Mouse (Mus musculus): Measurements from ENCODE around the gene Ndufc2. TPM values are rescaled to one million over a fixed set of nuclear protein-coding genes. Genes with fewer than 3 reads are reported as not detected.
A peak's percentile ranks its signal among the peaks of the same experiment; 100 is the strongest.
"Not testable (repeated sequence)": the region's sequence is repeated elsewhere in the genome, so short reads cannot be mapped to it uniquely, and the experiment has no call there.

Ndufc2 gene
- polyA plus RNA-seq, 1 experiment from 2014 or later = 384 TPM

DNA sequence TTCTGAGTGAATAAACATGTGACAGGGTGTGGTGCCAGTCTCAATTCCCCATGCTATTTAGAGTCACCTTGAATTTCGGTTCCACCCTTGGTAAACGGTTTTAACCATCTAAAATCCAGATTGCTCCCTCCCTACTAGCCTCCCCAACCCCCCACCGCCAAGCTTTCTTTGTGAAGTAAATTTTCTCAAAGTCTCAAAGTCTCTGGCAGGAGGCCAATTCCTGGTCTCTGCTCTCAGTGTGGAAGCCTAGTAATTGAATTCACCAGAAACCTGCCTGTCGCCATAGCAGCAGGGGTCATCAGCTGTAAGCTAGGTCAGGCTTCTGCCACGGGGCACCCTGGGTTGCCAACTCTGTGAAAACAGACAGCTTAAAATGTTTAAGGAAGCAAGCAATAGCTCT, 29.9 kb downstream of the Ndufc2 start:
- Histone ChIP-seq H3K9ac (replicated peaks) (0 out of 2 replicates have a peak overlapping the region, but pooled peaks have one; percentile 34), H3K27ac (peak overlapping the region; percentile 82), H3K9me3 (no peaks in the 10 kb centered on the region), H3K4me1 (replicated peaks) (peaks cover 25% of the 10 kb centered on the region), H3K27me3 (no peaks in the 10 kb centered on the region), H3K4me3 (replicated peaks) (no peak overlapping the region), H3K36me3 (no peaks in the 10 kb centered on the region), H3K4me2 (peak overlapping the region; percentile 24)
- ATAC-seq (ENCODE audit: insufficient number of reproducible peaks, insufficient read depth, low FRiP score, low TSS enrichment, low read depth) = peak; percentile 86
- under 1% methylated on average over 5 of the region's 5 CpGs for WGBS

DNA sequence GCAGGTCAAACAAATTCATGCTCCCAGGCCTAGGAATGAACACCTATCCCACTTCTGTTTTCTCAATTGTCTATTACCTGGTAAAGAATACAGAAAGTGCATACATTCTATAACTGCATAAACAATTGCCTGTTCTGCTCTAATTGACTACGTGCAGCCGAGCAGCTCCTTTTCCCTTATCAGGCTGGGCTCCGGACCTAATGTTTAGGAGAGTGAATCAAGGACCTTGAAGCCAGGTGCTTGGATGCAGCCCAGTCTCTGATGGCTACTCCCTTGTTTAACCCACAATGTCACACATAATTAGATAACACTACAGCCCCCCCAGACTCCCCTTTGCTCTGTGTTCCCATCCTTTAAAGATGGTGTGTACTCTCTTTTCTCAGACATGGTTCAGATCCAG, 33.7 kb downstream of the Ndufc2 start:
- not testable (repeated sequence) for H3K9me3 ChIP-seq; H3K9ac ChIP-seq (replicated peaks); H3K36me3 ChIP-seq; ATAC-seq (ENCODE audit: insufficient number of reproducible peaks, insufficient read depth, low FRiP score, low TSS enrichment, low read depth); H3K4me3 ChIP-seq (replicated peaks); H3K27ac ChIP-seq; H3K4me2 ChIP-seq; H3K27me3 ChIP-seq
- H3K4me1 ChIP-seq (replicated peaks) = peaks cover 28% of the 10 kb centered on the region
- 71% methylated on average over 3 of the region's 3 CpGs for WGBS

DNA sequence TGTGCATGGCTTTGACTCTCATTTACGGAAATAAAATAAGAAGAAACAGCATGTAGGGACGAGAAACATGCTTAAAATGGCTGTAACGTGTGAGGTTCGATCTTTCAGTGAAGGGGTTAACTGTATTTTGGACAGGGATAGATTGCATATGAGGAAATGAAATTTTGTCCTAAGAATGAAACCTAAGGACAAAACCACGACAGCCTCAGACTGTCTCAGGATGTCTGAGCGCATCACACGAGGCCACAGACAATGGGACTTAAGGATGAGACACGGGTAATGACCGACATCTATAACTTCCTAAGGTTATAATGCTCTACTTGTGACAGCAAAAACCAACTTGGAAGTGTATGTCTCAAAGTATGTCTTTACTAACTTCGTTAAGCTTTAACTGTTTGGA, 34.7 kb downstream of the Ndufc2 start:
- no peaks in the 10 kb centered on the region for H3K27me3 ChIP-seq
- no peak for ATAC-seq (ENCODE audit: insufficient number of reproducible peaks, insufficient read depth, low FRiP score, low TSS enrichment, low read depth)
- peaks cover 22% of the 10 kb centered on the region for H3K4me1 ChIP-seq (replicated peaks)
- H3K27ac ChIP-seq = no peak overlapping the region
- H3K36me3 ChIP-seq = no peaks in the 10 kb centered on the region
- no peak overlapping the region for H3K4me3 ChIP-seq (replicated peaks)
- 86% methylated on average over 10 of the region's 10 CpGs for WGBS
- H3K4me2 ChIP-seq = no peak overlapping the region
- no peak overlapping the region for H3K9ac ChIP-seq (replicated peaks)
- no peaks in the 10 kb centered on the region for H3K9me3 ChIP-seq

DNA sequence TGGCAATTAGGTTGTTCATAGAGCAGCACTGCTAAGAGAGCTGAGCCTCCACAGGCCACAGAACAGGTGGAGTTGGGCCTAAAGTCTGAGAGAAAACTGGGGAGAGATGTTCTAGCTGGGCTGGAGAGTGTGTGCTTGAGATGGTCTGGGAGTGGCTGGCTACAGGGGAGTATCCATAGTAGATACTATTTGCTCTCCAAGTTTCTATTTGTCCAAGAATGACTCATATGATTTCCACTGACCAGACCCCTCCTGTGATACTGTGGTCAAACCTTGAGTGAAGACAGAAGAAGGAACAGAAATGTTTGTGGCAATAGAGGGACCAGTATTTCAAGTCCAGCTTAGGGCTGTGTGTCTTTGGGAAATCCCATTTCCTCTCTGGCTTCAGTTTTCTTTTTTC, 39.2 kb downstream of the Ndufc2 start:
- ATAC-seq (ENCODE audit: insufficient number of reproducible peaks, insufficient read depth, low FRiP score, low TSS enrichment, low read depth) = no peak
- Histone ChIP-seq H3K4me1 (replicated peaks) (0 out of 2 replicates have a peak, but pooled peaks cover 11% of the 10 kb centered on the region), H3K27ac (no peak overlapping the region), H3K4me3 (replicated peaks) (no peak overlapping the region), H3K9ac (replicated peaks) (no peak overlapping the region), H3K36me3 (no peaks in the 10 kb centered on the region), H3K27me3 (no peaks in the 10 kb centered on the region), H3K9me3 (peaks cover 4% of the 10 kb centered on the region; the same call in 1 of the 2 replicates), H3K4me2 (no peak overlapping the region)

DNA sequence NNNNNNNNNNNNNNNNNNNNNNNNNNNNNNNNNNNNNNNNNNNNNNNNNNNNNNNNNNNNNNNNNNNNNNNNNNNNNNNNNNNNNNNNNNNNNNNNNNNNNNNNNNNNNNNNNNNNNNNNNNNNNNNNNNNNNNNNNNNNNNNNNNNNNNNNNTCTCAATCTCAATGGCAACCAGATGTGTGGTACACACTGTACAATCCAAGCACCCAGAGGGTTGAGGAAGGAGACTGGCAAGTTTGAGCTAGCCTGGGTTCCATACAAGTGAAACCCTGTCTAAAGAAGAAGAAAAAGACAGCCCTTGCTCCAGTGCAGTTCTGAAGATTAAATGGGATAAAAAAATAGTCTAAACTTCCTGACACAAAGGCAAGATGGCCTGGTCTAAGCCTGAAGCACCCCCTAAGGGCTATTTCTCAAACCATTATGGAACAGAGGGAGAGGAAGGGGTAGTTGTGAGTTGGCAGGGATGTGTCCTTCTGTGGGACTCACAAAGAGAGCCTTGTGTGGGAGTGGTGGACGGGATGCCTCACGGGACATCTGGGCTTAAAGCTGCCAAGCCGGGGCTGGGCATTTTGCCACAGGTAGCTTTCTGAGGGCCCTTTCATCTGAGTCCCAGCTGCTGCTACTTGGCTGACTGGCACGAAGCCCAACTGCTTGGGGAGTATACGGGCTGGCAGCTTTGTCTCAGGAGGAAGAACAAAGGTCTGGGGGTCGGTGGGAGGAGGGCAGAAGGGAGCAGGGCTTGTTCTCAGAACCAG, 46.5 kb downstream of the Ndufc2 start:
- Histone ChIP-seq H3K4me1 (replicated peaks) (no peaks in the 10 kb centered on the region), H3K27me3 (no peaks in the 10 kb centered on the region), H3K4me2 (no peak overlapping the region), H3K9me3 (peaks cover 6% of the 10 kb centered on the region; the same call in 1 of the 2 replicates), H3K9ac (replicated peaks) (no peak overlapping the region), H3K36me3 (no peaks in the 10 kb centered on the region), H3K27ac (peak overlapping the region; percentile 57), H3K4me3 (replicated peaks) (no peak overlapping the region)
- ATAC-seq (ENCODE audit: insufficient number of reproducible peaks, insufficient read depth, low FRiP score, low TSS enrichment, low read depth) = peak; percentile 79; the same call in 1 of the 2 replicates
- 57% methylated on average over 6 of the region's 6 CpGs for WGBS

DNA sequence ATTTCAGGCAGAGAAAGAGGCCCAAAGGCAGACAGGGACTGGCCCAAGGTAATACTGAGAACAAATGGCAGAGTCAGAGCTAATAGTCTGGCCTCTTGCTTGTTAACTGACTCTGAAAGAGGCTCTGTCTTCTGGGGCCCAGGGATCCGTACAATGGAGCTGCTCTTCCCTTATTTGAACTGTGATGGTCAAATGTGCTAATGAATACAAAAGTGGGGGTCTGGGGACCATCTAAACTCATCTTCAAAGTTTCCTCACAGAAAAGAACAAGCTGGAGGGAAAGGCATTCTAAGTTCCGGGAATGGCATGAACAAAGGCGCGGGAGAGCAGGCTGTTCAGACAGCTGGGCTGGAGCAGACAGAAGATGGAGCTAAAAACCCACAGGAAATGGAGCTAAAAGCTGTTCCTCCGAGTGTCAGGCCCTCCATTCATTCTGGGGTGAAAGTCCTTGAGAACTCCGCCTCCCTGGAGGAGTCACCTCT, 47.3 kb downstream of the Ndufc2 start:
- no peak for ATAC-seq (ENCODE audit: insufficient number of reproducible peaks, insufficient read depth, low FRiP score, low TSS enrichment, low read depth)
- Histone ChIP-seq H3K4me1 (replicated peaks) (no peaks in the 10 kb centered on the region), H3K27ac (peak overlapping the region; percentile 57)

DNA sequence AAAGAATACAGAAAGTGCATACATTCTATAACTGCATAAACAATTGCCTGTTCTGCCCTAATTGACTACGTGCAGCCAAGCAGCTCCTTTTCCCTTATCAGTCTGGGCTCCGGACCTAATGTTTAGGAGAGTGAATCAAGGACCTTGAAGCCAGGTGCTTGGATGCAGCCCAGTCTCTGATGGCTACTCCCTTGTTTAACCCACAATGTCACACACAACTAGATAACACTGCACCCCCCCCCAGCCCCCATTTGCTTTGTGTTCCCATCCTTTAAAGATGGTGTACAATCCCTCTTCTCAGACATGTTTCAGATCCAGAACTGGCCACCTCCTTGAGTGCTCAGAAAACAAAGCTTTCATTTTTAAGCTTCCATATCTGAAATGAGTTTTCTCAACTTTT, 51.2 kb downstream of the Ndufc2 start, which contains the start of gene Kctd14:
TSS of gene Kctd14 (plus strand) at position 301 of the 400 bp plus-strand sequence.
- H3K9me3 ChIP-seq; H3K4me2 ChIP-seq; H3K9ac ChIP-seq (replicated peaks); H3K36me3 ChIP-seq; H3K27ac ChIP-seq; H3K4me3 ChIP-seq (replicated peaks); ATAC-seq (ENCODE audit: insufficient number of reproducible peaks, insufficient read depth, low FRiP score, low TSS enrichment, low read depth); H3K27me3 ChIP-seq: not testable (repeated sequence)
- WGBS = 80% methylated on average over 2 of the region's 2 CpGs
- H3K4me1 ChIP-seq (replicated peaks) = peaks cover 11% of the 10 kb centered on the region

More for the DNA sequence above, 47.3 kb downstream of the Ndufc2 start:
- WGBS = 69% methylated on average over 6 of the region's 6 CpGs
- Histone ChIP-seq H3K4me3 (replicated peaks) (no peak overlapping the region), H3K27me3 (no peaks in the 10 kb centered on the region), H3K9ac (replicated peaks) (no peak overlapping the region), H3K4me2 (no peak overlapping the region), H3K36me3 (no peaks in the 10 kb centered on the region), H3K9me3 (0 out of 2 replicates have a peak, but pooled peaks cover 4% of the 10 kb centered on the region)

DNA sequence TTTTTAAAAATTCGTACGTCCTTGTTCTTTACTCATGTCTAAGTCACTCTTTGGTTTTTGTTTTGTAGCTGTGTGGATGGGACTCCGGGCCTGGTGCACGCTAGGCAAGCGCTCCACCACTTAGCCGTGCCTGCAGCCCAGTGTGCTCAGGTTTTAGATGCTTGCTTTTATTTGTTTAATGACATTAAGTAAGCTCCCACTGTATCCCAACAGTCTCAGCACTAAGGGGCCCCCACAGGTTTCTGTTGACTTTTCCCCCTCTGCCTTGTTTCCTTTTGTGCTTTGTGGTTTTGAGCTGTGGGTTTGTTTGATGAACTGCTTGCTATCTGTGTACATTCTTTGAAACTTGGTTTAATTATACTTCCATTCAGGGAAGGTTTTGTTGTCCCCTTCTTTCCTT, 52.4 kb downstream of the Ndufc2 start:
- Histone ChIP-seq H3K27ac (no peak overlapping the region), H3K9ac (replicated peaks) (no peak overlapping the region), H3K27me3 (no peaks in the 10 kb centered on the region), H3K4me1 (replicated peaks) (peaks cover 11% of the 10 kb centered on the region), H3K4me3 (replicated peaks) (no peak overlapping the region), H3K9me3 (0 out of 2 replicates have a peak, but pooled peaks cover 4% of the 10 kb centered on the region), H3K4me2 (no peak overlapping the region), H3K36me3 (no peaks in the 10 kb centered on the region)
- WGBS = 85% methylated on average over 6 of the region's 6 CpGs
- ATAC-seq (ENCODE audit: insufficient number of reproducible peaks, insufficient read depth, low FRiP score, low TSS enrichment, low read depth) = no peak

DNA sequence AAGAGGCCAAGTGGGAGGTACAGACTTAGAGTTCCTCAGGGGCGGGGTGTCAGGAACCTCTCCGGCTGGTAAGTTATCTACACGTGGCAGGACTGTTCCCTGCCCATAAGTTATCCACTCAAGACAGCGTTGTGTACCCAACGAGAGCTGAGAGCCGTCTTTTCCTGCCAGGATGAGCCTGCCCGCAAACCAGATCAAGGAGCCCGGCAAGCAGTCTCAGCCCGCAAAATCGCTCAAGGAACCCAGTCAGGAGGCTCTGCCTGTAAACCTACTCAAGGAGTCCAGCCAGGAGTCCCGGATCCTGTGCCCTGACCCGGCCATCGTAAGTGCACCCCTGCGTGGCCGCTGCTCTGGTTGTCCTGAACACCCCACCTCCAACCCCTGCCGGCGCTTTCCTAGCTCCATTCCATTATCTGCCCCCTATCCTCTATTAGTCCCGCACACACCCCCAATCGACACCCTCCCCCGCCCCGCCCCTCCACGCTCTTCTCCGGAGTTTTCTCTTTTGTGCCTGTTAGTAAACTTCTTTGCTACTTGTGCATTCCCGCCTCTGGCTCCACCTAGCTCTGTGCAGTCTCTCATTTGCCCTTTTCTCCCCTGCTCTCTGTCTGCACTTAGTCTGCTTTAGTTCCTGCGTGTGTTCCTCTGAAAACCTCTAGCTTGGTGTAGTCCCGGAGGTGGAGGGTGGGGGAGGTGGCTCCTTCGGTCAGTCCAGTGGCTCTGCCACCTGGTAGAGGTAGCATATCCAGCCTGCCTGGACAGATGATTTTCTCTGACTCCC, 53.5 kb downstream of the Ndufc2 start:
- H3K36me3 ChIP-seq = no peaks in the 10 kb centered on the region
- peak; percentile 53; the same call in 1 of the 2 replicates for ATAC-seq (ENCODE audit: insufficient number of reproducible peaks, insufficient read depth, low FRiP score, low TSS enrichment, low read depth)
- 0 out of 2 replicates have a peak, but pooled peaks cover 4% of the 10 kb centered on the region for H3K9me3 ChIP-seq
- H3K9ac ChIP-seq (replicated peaks) = peak overlapping the region; percentile 70
- 4% methylated on average over 27 of the region's 27 CpGs for WGBS
- H3K27me3 ChIP-seq = no peaks in the 10 kb centered on the region
- H3K4me1 ChIP-seq (replicated peaks) = peaks cover 11% of the 10 kb centered on the region
- H3K4me3 ChIP-seq (replicated peaks) = peak overlapping the region; percentile 46
- H3K4me2 ChIP-seq = peak overlapping the region; percentile 84
- peak overlapping the region; percentile 45; the same call in 1 of the 2 replicates for H3K27ac ChIP-seq

DNA sequence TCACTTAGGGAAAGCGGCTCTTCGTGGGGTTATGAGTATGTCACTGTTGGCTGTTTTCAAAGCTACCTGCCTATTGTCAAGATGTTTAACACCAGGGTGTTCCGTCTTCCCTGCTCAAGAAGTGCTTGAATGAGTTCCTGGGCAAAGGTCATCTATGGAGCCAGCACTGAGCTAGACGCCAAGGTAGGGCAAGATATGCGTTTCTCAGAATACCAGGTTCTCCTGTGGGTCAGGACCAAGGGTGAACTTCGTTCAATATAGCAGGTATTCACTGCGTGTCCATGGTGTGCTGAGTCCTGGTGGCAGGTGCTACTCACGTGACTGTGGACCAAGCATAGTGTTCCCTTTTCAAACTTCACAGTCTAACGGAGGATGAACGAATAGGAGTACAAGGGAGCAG, 55.0 kb downstream of the Ndufc2 start:
- Histone ChIP-seq H3K27ac (no peak overlapping the region), H3K4me1 (replicated peaks) (peaks cover 11% of the 10 kb centered on the region), H3K36me3 (no peaks in the 10 kb centered on the region), H3K4me3 (replicated peaks) (no peak overlapping the region), H3K4me2 (no peak overlapping the region), H3K9ac (replicated peaks) (no peak overlapping the region), H3K27me3 (no peaks in the 10 kb centered on the region), H3K9me3 (no peaks in the 10 kb centered on the region)
- 88% methylated on average over 10 of the region's 10 CpGs for WGBS
- ATAC-seq (ENCODE audit: insufficient number of reproducible peaks, insufficient read depth, low FRiP score, low TSS enrichment, low read depth) = no peak

DNA sequence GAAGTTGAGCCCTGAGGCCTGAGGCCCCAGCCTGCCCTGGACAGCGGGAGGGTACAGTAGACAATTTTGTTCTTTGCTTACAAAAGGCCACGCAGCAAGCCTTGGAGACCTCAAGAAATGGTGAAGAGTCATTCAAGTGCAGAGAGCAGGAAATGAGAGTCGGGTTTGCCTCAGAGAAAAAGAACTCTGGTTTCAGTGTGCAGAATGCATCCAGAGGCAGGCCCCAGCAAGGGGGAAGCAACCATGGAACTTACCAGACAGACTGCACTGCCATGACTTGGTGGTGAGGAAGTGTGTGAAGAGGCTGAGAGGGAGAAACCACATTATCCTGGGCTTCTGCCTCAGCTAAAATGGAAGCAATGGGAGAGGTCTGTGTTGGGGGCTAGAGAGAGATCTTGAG, 55.8 kb downstream of the Ndufc2 start:
- no peaks in the 10 kb centered on the region for H3K36me3 ChIP-seq
- no peak overlapping the region for H3K4me2 ChIP-seq
- no peak overlapping the region for H3K4me3 ChIP-seq (replicated peaks)
- ATAC-seq (ENCODE audit: insufficient number of reproducible peaks, insufficient read depth, low FRiP score, low TSS enrichment, low read depth) = no peak
- WGBS = 79% methylated on average over 3 of the region's 3 CpGs
- H3K9ac ChIP-seq (replicated peaks) = no peak overlapping the region
- no peaks in the 10 kb centered on the region for H3K27me3 ChIP-seq
- H3K9me3 ChIP-seq = no peaks in the 10 kb centered on the region
- peaks cover 11% of the 10 kb centered on the region for H3K4me1 ChIP-seq (replicated peaks)
- H3K27ac ChIP-seq = no peak overlapping the region

All from limb, embryonic 12.5 days (tissue).